Mouse (Mus musculus): Measurements from ENCODE around the gene Ogfr.

The Ogfr gene

DNA sequence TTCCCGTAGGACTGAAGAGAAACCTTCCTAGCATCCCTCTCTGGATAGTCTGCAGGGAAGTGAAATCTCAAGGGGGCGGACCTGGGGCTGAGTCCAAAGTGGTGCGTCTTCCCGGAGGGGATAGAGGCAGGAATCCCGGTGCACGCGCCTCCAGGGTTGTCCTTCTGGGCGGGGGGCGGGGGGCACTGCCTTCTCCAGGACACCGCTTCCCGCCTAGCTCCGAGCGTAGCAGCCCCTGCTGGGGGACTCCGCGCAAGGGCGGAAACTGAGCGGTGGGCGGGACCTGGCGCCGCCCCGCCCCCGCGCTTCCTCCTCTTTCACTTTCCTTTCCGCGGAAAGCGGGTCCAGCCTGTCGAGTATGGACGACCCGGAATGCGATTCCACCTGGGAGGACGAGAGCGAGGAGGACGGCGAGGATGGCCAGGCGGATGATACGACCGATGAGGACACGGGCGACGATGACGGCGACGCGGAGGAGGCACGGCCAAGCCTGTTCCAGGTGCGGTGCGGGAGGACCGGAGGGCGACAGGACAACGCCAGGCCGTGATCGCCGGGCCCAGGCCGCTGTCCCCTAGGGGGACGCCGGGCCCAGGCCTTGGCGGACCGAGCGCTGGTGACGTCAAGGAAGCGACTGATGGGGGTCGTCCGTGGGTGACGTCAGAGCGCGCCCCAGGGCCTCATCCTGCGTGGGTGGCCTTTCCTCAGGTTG lies at the start of gene Ogfr:
TSS of gene Ogfr (plus strand) at position 123 of the 709 bp plus-strand sequence.
- peak; percentile 74 for DNase-seq

GRCm38 (mm10) chr2:180543675-180544074 lies 45.4 kb upstream of the Ogfr start:
- no peak for DNase-seq

DNA sequence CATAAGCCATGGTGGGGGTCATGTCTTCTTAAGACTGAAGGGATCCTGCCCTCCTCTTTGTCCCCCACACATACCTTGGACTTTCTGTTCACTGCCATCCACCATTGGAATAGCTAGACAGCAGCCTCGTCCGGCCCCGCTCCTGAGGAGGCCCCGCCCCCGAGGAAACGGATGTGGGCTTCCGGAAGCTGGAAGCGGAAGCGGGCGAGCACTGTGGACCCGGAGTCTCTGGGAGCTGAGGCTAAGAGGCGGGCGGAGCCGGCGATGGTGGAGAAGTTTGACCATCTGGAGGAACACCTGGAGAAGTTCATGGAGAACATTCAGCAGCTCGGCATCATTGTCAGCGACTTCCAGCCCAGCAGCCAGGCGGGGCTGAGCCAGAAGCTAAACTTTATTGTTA lies 44.0 kb upstream of the Ogfr start:
- DNase-seq = no peak

GRCm38 (mm10) chr2:180547384-180548106 lies 41.5 kb upstream of the Ogfr start:
- DNase-seq = no peak

GRCm38 (mm10) chr2:180552340-180552739 lies 36.7 kb upstream of the Ogfr start:
- DNase-seq = no peak

DNA sequence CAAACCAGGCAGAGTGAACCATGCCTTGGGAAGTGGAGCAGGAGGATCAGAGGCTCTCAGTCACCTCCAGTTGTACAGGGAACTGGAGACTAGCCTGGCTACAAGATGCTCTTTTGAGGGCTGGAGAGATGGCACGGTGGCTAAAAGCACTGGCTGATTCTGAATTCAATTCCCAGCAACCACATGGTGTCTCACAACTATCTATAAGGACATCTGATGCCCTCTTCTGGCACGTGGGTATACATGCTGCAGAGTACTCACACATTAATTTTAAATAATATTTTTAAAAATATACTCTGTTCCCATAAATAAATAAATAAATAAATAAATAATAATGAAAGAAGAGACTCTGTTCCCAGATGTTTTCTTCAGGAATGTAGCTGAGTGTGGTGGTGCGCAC lies 33.8 kb upstream of the Ogfr start:
- DNase-seq = no peak

DNA sequence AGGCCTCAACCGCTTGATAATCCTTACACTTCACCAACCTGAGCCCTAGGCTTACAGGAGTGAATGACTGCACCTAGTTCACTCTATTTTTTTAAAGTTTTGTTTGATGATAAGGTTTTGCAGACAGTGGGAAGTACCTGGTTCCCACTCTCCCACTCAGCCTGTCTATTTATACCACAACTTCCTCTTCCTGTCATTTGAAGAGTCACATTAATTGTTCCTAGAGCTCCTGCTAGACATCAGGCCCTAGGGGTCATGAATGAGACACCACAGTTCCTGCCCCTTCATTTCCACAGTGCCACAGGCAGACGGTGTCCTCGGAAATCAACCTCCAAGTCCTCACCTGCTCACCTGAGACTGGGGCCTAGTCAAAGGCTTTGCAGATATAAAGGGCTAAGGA lies 32.6 kb upstream of the Ogfr start:
- no peak for DNase-seq

DNA sequence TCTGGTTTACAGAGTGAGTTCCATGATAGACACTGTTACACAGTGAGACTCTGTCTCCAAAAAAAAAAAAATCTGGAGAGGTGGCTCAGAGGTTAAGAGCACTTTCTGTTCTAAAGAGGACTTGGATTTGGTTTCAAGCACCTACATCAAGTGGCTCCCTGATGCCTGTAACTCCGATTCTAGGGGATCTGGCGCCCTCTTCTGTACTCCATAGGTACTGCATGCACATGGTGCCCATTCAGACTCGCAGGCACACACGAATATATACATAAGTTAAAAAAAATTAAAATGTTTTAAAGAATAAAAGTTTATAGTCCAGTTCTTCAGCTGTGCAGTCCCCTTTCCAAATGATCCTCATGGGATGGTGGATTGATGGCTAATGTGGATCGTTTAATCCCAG lies 28.8 kb upstream of the Ogfr start:
- DNase-seq = no peak

GRCm38 (mm10) chr2:180562146-180562545 lies 26.9 kb upstream of the Ogfr start:
- DNase-seq = no peak

DNA sequence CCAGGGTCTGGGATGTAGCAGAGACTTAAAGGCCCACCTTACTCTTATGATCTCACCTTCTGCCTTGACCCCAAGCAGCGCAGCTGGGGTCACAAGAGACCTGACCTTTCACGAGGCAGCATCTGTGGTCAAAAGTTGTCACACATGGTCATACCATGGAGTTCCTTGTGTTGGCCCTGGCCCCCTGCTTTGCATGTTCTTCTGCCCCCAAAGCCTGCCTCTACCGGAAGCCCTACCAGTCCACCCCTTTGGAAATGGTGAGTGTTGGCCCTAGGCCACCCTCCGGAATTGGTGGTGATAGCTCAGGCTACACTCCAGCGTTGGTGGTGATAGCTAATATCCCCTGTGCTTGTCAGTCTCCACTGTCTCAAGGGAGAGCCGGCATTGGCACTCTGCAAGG lies 25.7 kb upstream of the Ogfr start:
- DNase-seq = no peak

DNA sequence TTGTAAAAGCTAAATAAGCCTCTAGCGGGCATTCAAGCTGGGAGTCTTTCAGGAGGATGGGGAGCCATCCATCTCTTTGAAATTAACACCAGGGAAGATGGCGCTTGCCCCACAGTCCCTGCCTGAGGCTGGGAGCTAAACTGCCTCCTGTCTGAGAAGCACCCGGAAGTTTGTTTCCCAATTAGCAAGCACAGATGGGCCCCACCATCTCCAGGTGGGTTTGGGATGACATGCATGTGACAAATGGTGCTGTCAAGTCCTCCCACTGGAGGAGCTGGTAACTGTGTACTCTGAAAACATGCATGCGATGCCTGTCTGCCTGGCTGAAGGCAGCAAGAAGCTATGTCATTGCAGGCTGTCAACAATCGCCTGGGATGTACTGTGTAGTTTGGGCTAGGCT lies 25.2 kb upstream of the Ogfr start:
- DNase-seq = no peak

DNA sequence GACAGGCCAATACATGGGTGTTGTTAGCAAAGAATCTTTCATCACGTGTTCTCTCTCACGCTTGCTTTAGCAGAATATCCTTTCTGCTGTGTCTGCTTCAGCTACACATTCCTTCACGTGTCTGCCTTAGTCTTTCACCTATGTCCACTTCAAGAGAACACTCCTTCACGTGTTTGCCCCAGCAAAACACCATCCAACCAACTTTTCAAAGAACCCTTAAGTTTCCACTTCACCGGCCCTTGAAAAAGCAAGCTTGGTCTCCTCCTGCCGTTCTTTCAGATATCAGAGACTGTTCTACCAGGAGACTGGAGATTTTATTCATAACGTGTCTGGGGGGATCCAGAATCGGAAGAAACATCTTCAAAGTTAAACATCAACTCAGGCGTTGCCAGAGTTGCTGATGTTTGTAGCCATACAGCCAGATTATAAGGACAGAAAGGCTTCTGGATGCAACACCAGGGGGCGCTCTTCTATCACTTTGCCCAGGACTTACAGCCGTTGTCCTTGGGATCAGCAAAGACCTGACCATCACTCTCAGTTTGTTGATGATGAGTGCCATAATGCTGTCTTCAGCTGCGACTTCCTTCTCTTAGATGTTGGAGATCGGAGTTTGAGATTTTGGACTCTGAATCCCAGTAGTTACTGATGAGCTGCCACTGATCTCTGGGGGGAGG lies 22.7 kb upstream of the Ogfr start:
- peak; percentile 48 for DNase-seq

DNA sequence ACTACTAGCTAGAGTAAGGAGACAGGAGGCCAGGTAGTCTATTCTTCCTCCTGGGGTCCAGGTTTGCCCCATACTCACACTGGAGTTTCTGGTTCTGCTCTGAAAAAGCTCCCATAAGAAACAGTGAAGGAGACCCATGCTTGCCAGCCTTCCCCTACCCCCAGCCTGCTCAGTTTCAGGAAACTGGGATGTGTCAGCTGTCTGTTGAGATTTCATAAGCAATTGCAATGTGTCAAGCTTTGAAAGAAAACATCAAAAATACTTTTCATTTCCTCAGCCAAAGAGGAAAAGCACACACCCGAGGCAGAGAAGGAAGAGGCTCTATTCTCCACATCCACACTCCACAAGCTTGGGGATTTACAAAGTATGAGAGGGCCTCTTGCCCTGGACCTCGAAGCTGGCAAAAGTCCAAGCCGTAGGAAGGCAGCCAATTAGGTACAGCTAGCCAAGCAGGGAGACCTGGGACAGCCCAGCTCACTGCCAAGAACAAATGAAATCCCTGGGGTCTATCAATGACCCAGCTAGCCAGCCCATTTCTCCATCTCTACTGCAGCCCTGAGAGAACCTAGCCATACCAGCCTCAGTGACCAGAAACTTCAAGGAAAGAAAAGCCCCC lies 19.9 kb upstream of the Ogfr start:
- no peak for DNase-seq

- no peak for DNase-seq
These were observed 12.6 kb upstream of the Ogfr start for GRCm38 (mm10) chr2:180576482-180576881.

- DNase-seq = peak; percentile 52
These were observed 10.4 kb upstream of the Ogfr start for GRCm38 (mm10) chr2:180578686-180579085.

DNA sequence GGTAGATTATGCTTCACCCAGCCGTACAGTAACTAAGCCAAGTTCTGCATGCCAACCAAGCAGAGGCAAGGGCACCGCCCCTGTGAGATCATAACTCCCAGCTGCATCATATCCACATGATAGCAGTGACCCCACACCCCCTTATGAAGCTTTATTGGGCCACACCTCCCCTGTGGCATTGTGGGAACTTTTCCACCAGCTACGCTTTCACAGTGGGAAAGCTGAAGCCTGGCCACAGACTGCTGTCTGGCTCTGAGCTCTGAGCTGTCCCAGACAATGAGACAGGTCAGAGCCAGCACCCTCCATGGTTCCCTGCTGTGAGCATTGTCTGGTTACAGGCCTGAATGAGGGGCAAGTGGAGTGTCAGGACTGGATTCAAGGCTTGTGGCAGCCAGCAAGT lies 8.0 kb upstream of the Ogfr start, which contains the start of gene Mrgbp:
TSS of gene Mrgbp (plus strand) at position 303 of the 400 bp plus-strand sequence.
- DNase-seq = no peak

- peak; percentile 98 for DNase-seq
These were observed 6.4 kb upstream of the Ogfr start for GRCm38 (mm10) chr2:180582481-180583153.

DNA sequence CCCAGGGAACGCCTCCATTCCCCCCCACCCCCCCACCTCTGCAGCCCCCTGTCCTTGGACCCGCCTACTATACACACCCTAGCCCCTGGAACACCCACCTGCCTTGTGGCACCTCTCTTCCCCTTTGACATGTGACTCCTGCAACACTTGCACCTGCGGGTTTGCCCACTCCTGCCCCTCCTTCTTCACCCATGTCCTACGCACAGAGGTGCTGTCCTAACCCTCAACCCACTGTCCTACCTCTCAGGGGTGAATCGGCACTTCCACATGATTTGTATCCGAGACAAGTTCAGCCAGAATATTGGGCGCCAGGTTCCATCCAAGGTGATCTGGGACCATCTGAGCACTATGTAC lies 5.9 kb upstream of the Ogfr start:
- DNase-seq = no peak

- DNase-seq = no peak
These were observed 316 bp upstream of the Ogfr start for GRCm38 (mm10) chr2:180588736-180589122.

GRCm38 (mm10) chr2:180597490-180597889 lies 8.4 kb downstream of the Ogfr start, which contains the start of gene Col9a3:
Gene Col9a3 (plus strand): TSS chr2:180597790.
- DNase-seq = no peak

DNA sequence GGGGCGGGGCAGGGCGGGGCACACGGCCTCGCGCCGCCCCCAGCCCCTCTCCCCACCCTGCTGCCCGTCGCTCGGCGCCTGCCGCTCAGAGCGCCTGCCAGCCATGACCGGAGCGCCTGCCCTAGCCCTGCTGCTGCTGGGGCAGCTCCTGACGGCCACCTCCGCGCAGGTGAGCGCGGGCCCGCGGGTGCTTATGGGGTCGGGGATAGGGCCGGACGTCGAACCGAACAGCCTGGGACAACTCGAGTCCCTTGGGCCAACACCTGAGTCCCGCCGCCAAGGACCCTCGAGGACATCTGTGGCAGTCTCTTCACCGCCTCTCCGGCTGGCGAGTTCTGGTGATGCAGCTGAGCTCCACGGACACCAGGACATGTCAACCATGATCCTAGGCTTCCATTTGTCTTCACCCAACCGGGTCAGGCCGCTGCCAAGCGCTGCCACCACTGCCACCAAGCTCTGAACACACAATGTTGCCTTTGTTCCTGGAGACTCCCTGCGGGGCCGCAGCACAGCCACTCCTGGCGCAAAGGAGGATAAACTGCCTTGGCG lies 9.2 kb downstream of the Ogfr start:
- no peak for DNase-seq

DNA sequence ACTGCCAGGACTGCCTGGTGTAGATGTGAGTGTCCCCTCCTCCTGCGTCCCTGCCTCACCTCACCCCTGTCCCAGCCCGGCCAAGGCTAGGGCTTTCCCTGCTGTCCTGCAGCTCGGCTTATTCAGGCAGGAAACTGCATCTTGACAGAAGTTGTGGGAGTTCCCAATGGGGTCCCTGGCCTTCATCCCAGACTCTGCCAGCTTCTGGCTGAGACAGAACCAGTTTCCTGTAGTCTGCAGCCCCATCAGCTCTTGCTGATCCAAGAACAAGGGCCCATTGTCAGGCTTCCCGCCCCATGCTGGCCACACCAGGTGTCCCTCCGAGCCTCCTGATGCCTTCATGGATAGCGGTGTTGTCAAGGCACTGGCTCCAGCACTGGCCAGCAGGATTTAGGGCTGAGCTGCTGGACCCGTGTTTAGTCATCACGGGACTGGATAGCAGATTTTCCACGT lies 11.6 kb downstream of the Ogfr start:
- DNase-seq = peak; percentile 57

- no peak for DNase-seq
These were observed 15.7 kb downstream of the Ogfr start for GRCm38 (mm10) chr2:180604781-180605180.

Data from cerebellum, adult 11 months (tissue).